Mouse (Mus musculus) CH12.LX (cell line): ENCODE measurements around the gene Fgf12. TPM values are rescaled to one million over a fixed set of nuclear protein-coding genes. Genes with fewer than 3 reads are reported as not detected.

ENCODE experiments used
- DNase-seq: peaks from one replicate; pipeline ENCODE4 v3.0.0-alpha.2; 2013; ENCODE audit errors: extremely low read depth
- H3K27ac ChIP-seq: 2 replicates; pipeline ENCODE4 v1.5.1; 2012; ENCODE audit warnings: low read depth, mild to moderate bottlenecking, control low read depth, moderate library complexity; ENCODE audit not compliant: insufficient read depth
- H3K27me3 ChIP-seq: replicated peaks from 2 replicates; pipeline ENCODE3; 2012; ENCODE audit warnings: inconsistent platforms
- H3K36me3 ChIP-seq, 2 experiments: replicated peaks in 1 of 2; 2 replicates each; pipeline versions ENCODE3 to v1.6.1; 2012; ENCODE audit warnings: inconsistent platforms in 1 of 2, low read length in 1 of 2, mild to moderate bottlenecking in 1 of 2, mixed read lengths in 1 of 2, moderate library complexity in 1 of 2; ENCODE audit not compliant: control insufficient read depth in 1 of 2, insufficient read depth in 1 of 2
- H3K4me1 ChIP-seq, 2 experiments: 2 replicates each; pipeline ENCODE4 v1.6.1; 2012; ENCODE audit warnings: inconsistent platforms in 1 of 2, moderate library complexity in 1 of 2; ENCODE audit not compliant: insufficient read depth in 2 of 2, control insufficient read depth in 1 of 2
- H3K4me2 ChIP-seq: 2 replicates; pipeline ENCODE4 v1.6.1; 2012; ENCODE audit warnings: low read depth, mild to moderate bottlenecking, control low read depth; ENCODE audit not compliant: poor library complexity, insufficient read depth, severe bottlenecking
- H3K4me3 ChIP-seq, 3 experiments: fragments of 150-350 bp in 1 of 3; sonication (generic) in 1 of 3; replicated peaks in 1 of 3; 2 replicates each; pipeline versions ENCODE3 to v1.5.1; 2011 to 2012; ENCODE audit warnings: low read depth in 2 of 3, low read length in 2 of 3, mild to moderate bottlenecking in 2 of 3, moderate library complexity in 2 of 3, control low read depth in 1 of 3, improper control_type of control experiment in 1 of 3, inconsistent platforms in 1 of 3, mixed read lengths in 1 of 3; ENCODE audit not compliant: poor library complexity in 1 of 3
- H3K79me2 ChIP-seq: replicated peaks from 2 replicates; pipeline ENCODE4 v1.6.1; 2012; ENCODE audit warnings: mild to moderate bottlenecking, moderate library complexity; ENCODE audit not compliant: control insufficient read depth, poor library complexity, insufficient read depth, severe bottlenecking; ENCODE audit errors: extremely low read depth
- H3K9ac ChIP-seq: 2 replicates; pipeline ENCODE4 v1.6.1; 2012; ENCODE audit warnings: low read depth, mild to moderate bottlenecking, control low read depth, moderate library complexity; ENCODE audit not compliant: insufficient read depth
- H3K9me3 ChIP-seq: replicated peaks from 2 replicates; pipeline ENCODE3; 2012; ENCODE audit warnings: low read length, inconsistent platforms, mixed read lengths
- CHD1 ChIP-seq: IDR thresholded peaks from 2 replicates; pipeline ENCODE4 v1.6.1; 2012; ENCODE audit warnings: low read depth, low read length, improper control_type of control experiment, inconsistent platforms
- CTCF ChIP-seq, 2 experiments: IDR thresholded peaks in 1 of 2; conservative IDR thresholded peaks in 1 of 2; 2 replicates each; pipeline ENCODE4 v1.5.1; 2011 to 2012; ENCODE audit warnings: low read depth in 2 of 2, low read length in 2 of 2, improper control_type of control experiment in 1 of 2, inconsistent platforms in 1 of 2, mild to moderate bottlenecking in 1 of 2, moderate library complexity in 1 of 2
- E2F4 ChIP-seq: IDR thresholded peaks from 2 replicates; pipeline ENCODE4 v1.6.1; 2011; ENCODE audit warnings: low read depth, low read length, improper control_type of control experiment; ENCODE audit not compliant: insufficient replicate concordance
- ETS1 ChIP-seq: conservative IDR thresholded peaks from 2 replicates; pipeline ENCODE4 v1.6.1; 2012; ENCODE audit warnings: low read depth, mild to moderate bottlenecking, inconsistent platforms, low read length, improper control_type of control experiment, moderate library complexity
- GABPA ChIP-seq: IDR thresholded peaks from 2 replicates; pipeline ENCODE4 v1.6.1; 2012; ENCODE audit warnings: low read depth, low read length, improper control_type of control experiment, inconsistent platforms; ENCODE audit not compliant: insufficient replicate concordance
- HCFC1 ChIP-seq: IDR thresholded peaks from 2 replicates; pipeline ENCODE4 v1.6.1; 2012; ENCODE audit warnings: low read depth, mild to moderate bottlenecking, inconsistent platforms, low read length, improper control_type of control experiment
- IRF4 ChIP-seq: IDR thresholded peaks from 2 replicates; pipeline ENCODE4 v1.6.1; 2014; ENCODE audit warnings: low read depth, mild to moderate bottlenecking, inconsistent platforms, low read length, improper control_type of control experiment
- JUN ChIP-seq: IDR thresholded peaks from 2 replicates; pipeline ENCODE4 v1.6.1; 2011; ENCODE audit warnings: low read depth, mild to moderate bottlenecking, low read length, improper control_type of control experiment, moderate library complexity; ENCODE audit not compliant: insufficient read depth
- MAFK ChIP-seq: IDR thresholded peaks from 2 replicates; pipeline ENCODE4 v1.6.1; 2011; ENCODE audit warnings: low read length, improper control_type of control experiment; ENCODE audit not compliant: insufficient replicate concordance
- MAZ ChIP-seq: IDR thresholded peaks from 2 replicates; pipeline ENCODE4 v1.6.1; 2012; ENCODE audit warnings: low read depth, mild to moderate bottlenecking, inconsistent platforms, low read length, improper control_type of control experiment, moderate library complexity
- MXI1 ChIP-seq: IDR thresholded peaks from 2 replicates; pipeline ENCODE4 v1.6.1; 2011; ENCODE audit warnings: mild to moderate bottlenecking, low read depth, low read length, improper control_type of control experiment
- MYC ChIP-seq: IDR thresholded peaks from 2 replicates; pipeline ENCODE4 v1.6.1; 2011; ENCODE audit warnings: low read depth, mild to moderate bottlenecking, improper control_type of control experiment, low read length
- PAX5 ChIP-seq: IDR thresholded peaks from 2 replicates; pipeline ENCODE4 v1.6.1; 2012; ENCODE audit warnings: low read length, inconsistent platforms, mixed read lengths
- POLR2AphosphoS2 ChIP-seq: IDR thresholded peaks from 2 replicates; pipeline ENCODE4 v1.6.1; 2011; ENCODE audit warnings: low read depth, low read length, improper control_type of control experiment
- SIN3A ChIP-seq: IDR thresholded peaks from 2 replicates; pipeline ENCODE4 v1.6.1; 2012; ENCODE audit warnings: low read length, improper control_type of control experiment, inconsistent platforms
- SMC3 ChIP-seq: IDR thresholded peaks from 2 replicates; pipeline ENCODE4 v1.6.1; 2011; ENCODE audit warnings: low read depth, low read length, improper control_type of control experiment
- USF1 ChIP-seq: IDR thresholded peaks from 2 replicates; pipeline ENCODE4 v1.6.1; 2014; ENCODE audit warnings: low read depth, mild to moderate bottlenecking, inconsistent platforms, low read length, improper control_type of control experiment
- USF2 ChIP-seq: conservative IDR thresholded peaks from 2 replicates; pipeline ENCODE4 v1.6.1; 2011; ENCODE audit warnings: low read depth, low read length, improper control_type of control experiment
- ZC3H11A ChIP-seq: IDR thresholded peaks from 2 replicates; pipeline ENCODE4 v1.6.1; 2012; ENCODE audit warnings: low read depth, mild to moderate bottlenecking, inconsistent platforms, low read length, improper control_type of control experiment
- ZKSCAN1 ChIP-seq: IDR thresholded peaks from 2 replicates; pipeline ENCODE4 v1.6.1; 2012; ENCODE audit warnings: low read depth, inconsistent platforms, low read length, improper control_type of control experiment, borderline replicate concordance
- dilution Hi-C: fragments of 300-500 bp; cut with MboI; formaldehyde crosslinking; loops from 2 replicates; pipeline ENCODE4 v1.14.3; 2020; ENCODE audit warnings: low sequenced_read_pairs; ENCODE audit not compliant: extremely low pct_unique_long_range_greater_than_20kb, extremely low pct_ligation_motif_present
- in situ Hi-C: fragments of 300-500 bp; cut with MboI; formaldehyde crosslinking; loops from 3 replicates; pipeline ENCODE4 v1.14.3; 2019; ENCODE audit warnings: low sequenced_read_pairs, low pct_ligation_motif_present, low pct_unique_long_range_greater_than_20kb, mixed read lengths
- polyA plus RNA-seq: library from polyadenylated mRNA; unstranded; fragments of >175 nt; gene quantifications from 2 replicates; pipeline ENCODE4 v1.2.1, GENCODE M21; 2012; ENCODE audit warnings: low read depth; ENCODE audit not compliant: insufficient read length
- total RNA-seq, 2 experiments: library from RNA; depleted of rRNA; stranded (reverse); fragments of 300-350 nt in 1 of 2; fragments of >200 nt in 1 of 2; gene quantifications; 2 replicates each; pipeline ENCODE4 v1.2.3; 2012 to 2014

Fgf12 gene
- total and polyA plus RNA-seq, 3 experiments: not detected

- no peak overlapping the region for H3K4me3 ChIP-seq
- peaks cover 2% of the 10 kb centered on the region for H3K9me3 ChIP-seq
- no peak overlapping the region for H3K9ac ChIP-seq
- DNase-seq: peak; percentile 27
- no peak for TF ChIP-seq GABPA
- TF ChIP-seq SMC3: peak; percentile 16
- TF ChIP-seq CTCF (conservative IDR thresholded peaks at IDR 0.05 in 1 of 2, IDR thresholded peaks at IDR 0.05 in 1 of 2; ENCODE audit: low read depth in 2 of 2, low read length in 2 of 2): peak; percentile 12 to 38; a peak in 2 of 4 replicates
- dilution Hi-C loops: no loop called here
- H3K4me2 ChIP-seq: no peak overlapping the region
- H3K27me3 ChIP-seq: no peaks in the 10 kb centered on the region
- no peaks in the 10 kb centered on the region for H3K36me3 ChIP-seq
- H3K4me1 ChIP-seq: peaks cover 0 to 3% of the 10 kb centered on the region in 2 experiments; a peak in 1 of 4 replicates
- no peaks in the 10 kb centered on the region for H3K79me2 ChIP-seq
- in situ Hi-C loops: no loop called here
- H3K27ac ChIP-seq: no peak overlapping the region
These were observed 141.9 kb downstream of the Fgf12 start for GRCm38 (mm10) chr16:28610940-28611339.

- no peaks in the 10 kb centered on the region for H3K36me3 ChIP-seq
- no peak overlapping the region for H3K4me3 ChIP-seq
- TF ChIP-seq JUN (no peak), ZKSCAN1 (no peak), ETS1 (no peak), PAX5 (no peak), MXI1 (no peak), CHD1 (no peak), POLR2AphosphoS2 (no peak), MYC (no peak), SIN3A (no peak), GABPA (no peak), USF1 (no peak), ZC3H11A (no peak), MAFK (no peak), HCFC1 (no peak), IRF4 (no peak), MAZ (no peak), USF2 (no peak), E2F4 (no peak)
- no peak overlapping the region for H3K9ac ChIP-seq
- H3K9me3 ChIP-seq: peaks cover 2% of the 10 kb centered on the region
- dilution Hi-C loops: no loop called here
- in situ Hi-C loops: no loop called here
- no peaks in the 10 kb centered on the region for H3K27me3 ChIP-seq
- H3K4me2 ChIP-seq: no peak overlapping the region
- H3K27ac ChIP-seq: no peak overlapping the region
- no peak for DNase-seq
- no peaks in the 10 kb centered on the region for H3K4me1 ChIP-seq
- H3K79me2 ChIP-seq: no peaks in the 10 kb centered on the region
These were observed 149.7 kb downstream of the Fgf12 start for GRCm38 (mm10) chr16:28603155-28603554.
